Mouse (Mus musculus) G1E (cell line): ENCODE measurements around the gene Ccdc93.

Experiments
- CTCF ChIP-seq: IDR thresholded peaks from 2 replicates; pipeline ENCODE4 v1.5.1; 2012; ENCODE audit warnings: low read depth, low read length, inconsistent platforms, mixed read lengths
- GATA1 ChIP-seq: IDR thresholded peaks from 2 replicates; pipeline ENCODE4 v1.6.1; 2012; ENCODE audit warnings: borderline replicate concordance, low read length, inconsistent platforms, mixed read lengths
- POLR2AphosphoS5 ChIP-seq: IDR thresholded peaks from 2 replicates; pipeline ENCODE4 v1.6.1; 2012; ENCODE audit warnings: low read depth, low read length, inconsistent platforms; ENCODE audit not compliant: insufficient replicate concordance
- TAL1 ChIP-seq: conservative IDR thresholded peaks from 2 replicates; pipeline ENCODE4 v1.6.1; 2012; ENCODE audit warnings: low read depth, low read length, inconsistent platforms, mixed read lengths

DNA sequence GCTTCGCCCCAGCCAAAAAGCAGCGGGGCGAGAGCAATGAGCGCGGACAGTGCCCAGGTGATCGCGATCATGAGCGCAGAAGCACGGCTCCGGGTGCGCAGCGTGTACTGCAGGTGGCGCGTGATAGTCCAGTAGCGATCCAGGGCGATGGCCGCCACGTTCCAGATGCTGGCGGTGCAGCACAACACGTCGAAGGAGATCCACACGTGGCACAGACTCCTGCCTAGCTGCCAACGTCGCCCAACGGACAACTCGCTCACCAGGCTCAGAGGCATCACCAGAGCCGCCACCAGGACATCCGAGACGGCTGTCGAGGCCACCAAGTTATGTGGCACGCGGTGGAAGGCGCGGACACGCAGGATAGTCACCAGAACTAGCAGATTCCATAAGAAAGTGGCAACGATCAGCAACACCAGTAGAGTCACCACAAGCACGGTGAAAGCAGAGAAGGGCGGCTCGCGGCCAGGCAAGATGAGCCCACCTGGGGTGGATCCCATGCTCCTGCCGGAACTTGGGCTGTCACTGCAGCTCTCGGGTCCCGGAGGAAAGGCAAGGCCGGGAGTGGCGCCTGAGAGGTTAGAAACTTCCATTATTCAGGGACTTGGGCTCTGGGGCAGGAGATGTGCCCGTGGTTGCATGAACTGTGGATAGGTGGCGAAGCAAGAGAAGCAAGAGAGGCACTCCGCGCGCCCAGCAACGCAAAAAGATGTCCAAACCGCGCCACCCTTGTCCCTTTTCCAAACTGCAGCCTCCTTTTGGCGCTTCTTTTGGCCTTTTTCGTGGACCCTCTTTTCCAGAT is 97.0 kb downstream of the Ccdc93 start:
- no peak for TF ChIP-seq CTCF
- TF ChIP-seq TAL1, result no peak
- TF ChIP-seq GATA1, result no peak
- no peak for TF ChIP-seq POLR2AphosphoS5
